Mouse (Mus musculus) heart, embryonic 15.5 days (tissue): ENCODE results near the gene Frmd4a. TPM values are rescaled to one million over a fixed set of nuclear protein-coding genes. Genes with fewer than 3 reads are reported as not detected.

Experiments used
- ATAC-seq: fragments of 200-750 bp; cut with Nextera tagmentation; replicated peaks from 2 replicates; pipeline ENCODE4 v1.8.0; 2017; ENCODE audit warnings: low read depth, moderate TSS enrichment; ENCODE audit not compliant: insufficient number of reproducible peaks, insufficient read depth, low FRiP score
- H3K27ac ChIP-seq: fragments of 300-500 bp; sonication (generic); 2 replicates; pipeline ENCODE4 v1.5.1; 2015; ENCODE audit warnings: mild to moderate bottlenecking, inconsistent platforms
- H3K27me3 ChIP-seq: fragments of 300-500 bp; sonication (generic); 2 replicates; pipeline ENCODE4 v1.6.1; 2015; ENCODE audit warnings: inconsistent platforms
- H3K36me3 ChIP-seq: fragments of 300-500 bp; sonication (generic); 2 replicates; pipeline ENCODE4 v1.6.1; 2015; ENCODE audit warnings: mild to moderate bottlenecking, inconsistent platforms
- H3K4me1 ChIP-seq: fragments of 300-500 bp; sonication (generic); replicated peaks from 2 replicates; pipeline ENCODE4 v1.6.1; 2015; ENCODE audit warnings: inconsistent platforms
- H3K4me2 ChIP-seq: fragments of 300-500 bp; sonication (generic); 2 replicates; pipeline ENCODE4 v1.6.1; 2015; ENCODE audit warnings: inconsistent platforms, mild to moderate bottlenecking, moderate library complexity
- H3K4me3 ChIP-seq: fragments of 300-500 bp; sonication (generic); 2 replicates; pipeline ENCODE4 v1.5.1; 2015; ENCODE audit warnings: mild to moderate bottlenecking, inconsistent platforms
- H3K9ac ChIP-seq: fragments of 300-500 bp; sonication (generic); 2 replicates; pipeline ENCODE4 v1.6.1; 2015; ENCODE audit warnings: mild to moderate bottlenecking, inconsistent platforms
- H3K9me3 ChIP-seq: fragments of 300-500 bp; sonication (generic); replicated peaks from 2 replicates; pipeline ENCODE4 v1.6.1; 2016; ENCODE audit warnings: inconsistent platforms
- WGBS: fragments of 180-500 bp; shearing (Covaris S2); methylation state at CpG from one replicate; pipeline ENCODE4 v1.1.7; 2015; ENCODE audit warnings: mixed read lengths; 5-methylcytosine and 5-hydroxymethylcytosine counted together
- polyA plus RNA-seq: library from polyadenylated mRNA; unstranded; fragments of >200 nt; fragmentation: Nextera tagmentation; extraction: Ambion mirVana; gene quantifications from 2 replicates; pipeline ENCODE4 v1.2.1, GENCODE M21; 2015

Gene Frmd4a
- polyA plus RNA-seq, 1 experiment from 2014 or later: 15.6 TPM

DNA sequence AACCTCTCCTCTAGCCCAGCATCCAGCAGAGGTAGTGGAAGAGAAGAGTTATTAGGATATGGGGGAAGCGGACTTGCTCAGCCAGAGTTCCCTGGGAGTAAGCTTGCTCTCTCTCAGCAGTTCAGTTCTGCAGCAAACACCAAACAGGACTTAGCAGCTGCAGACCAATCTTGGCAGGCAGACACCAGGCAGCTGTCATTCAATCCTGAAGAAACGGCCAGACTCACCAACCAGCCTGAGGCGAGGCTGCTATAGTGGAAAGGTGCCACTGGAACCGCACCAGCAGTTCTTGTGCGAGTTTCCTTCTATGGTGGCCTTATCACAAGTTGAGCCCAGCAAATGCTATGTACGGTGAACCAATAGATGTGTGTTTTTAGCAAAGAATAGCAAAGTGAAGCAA, 406.4 kb downstream of the Frmd4a start:
- Histone ChIP-seq H3K9ac (no peak overlapping the region), H3K27me3 (no peaks in the 10 kb centered on the region), H3K4me2 (no peak overlapping the region), H3K4me3 (no peak overlapping the region), H3K36me3 (no peaks in the 10 kb centered on the region), H3K27ac (no peak overlapping the region), H3K9me3 (no peaks in the 10 kb centered on the region), H3K4me1 (peaks cover 5% of the 10 kb centered on the region; the same call in 1 of the 2 replicates)
- ATAC-seq: no peak
- 69% methylated on average over 6 of the region's 6 CpGs for WGBS

- no peak for ATAC-seq
- WGBS: 42% methylated on average over 7 of the region's 7 CpGs
- Histone ChIP-seq H3K9ac (no peak overlapping the region), H3K4me2 (no peak overlapping the region), H3K4me3 (no peak overlapping the region), H3K27me3 (no peaks in the 10 kb centered on the region), H3K9me3 (no peaks in the 10 kb centered on the region), H3K4me1 (peaks cover 26% of the 10 kb centered on the region), H3K27ac (peak overlapping the region; percentile 59), H3K36me3 (no peaks in the 10 kb centered on the region)
These were observed 410.9 kb downstream of the Frmd4a start for GRCm38 (mm10) chr2:4428407-4428855.

- H3K9ac ChIP-seq: no peak overlapping the region
- peak overlapping the region; percentile 47 for H3K27ac ChIP-seq
- H3K4me3 ChIP-seq: no peak overlapping the region
- no peaks in the 10 kb centered on the region for H3K27me3 ChIP-seq
- 37% methylated on average over 4 of the region's 4 CpGs for WGBS
- no peak overlapping the region for H3K4me2 ChIP-seq
- no peaks in the 10 kb centered on the region for H3K9me3 ChIP-seq
- peaks cover 42% of the 10 kb centered on the region for H3K4me1 ChIP-seq
- H3K36me3 ChIP-seq: no peaks in the 10 kb centered on the region
- ATAC-seq: no peak
These were observed 415.6 kb downstream of the Frmd4a start for GRCm38 (mm10) chr2:4433119-4433518.

GRCm38 (mm10) chr2:4435051-4435450, 417.5 kb downstream of the Frmd4a start:
- Histone ChIP-seq H3K27ac (no peak overlapping the region), H3K9ac (no peak overlapping the region), H3K4me2 (no peak overlapping the region), H3K4me3 (no peak overlapping the region), H3K9me3 (no peaks in the 10 kb centered on the region), H3K4me1 (peaks cover 43% of the 10 kb centered on the region), H3K36me3 (no peaks in the 10 kb centered on the region), H3K27me3 (no peaks in the 10 kb centered on the region)
- WGBS: 60% methylated on average over 8 of the region's 8 CpGs
- ATAC-seq: no peak

GRCm38 (mm10) chr2:4436361-4437231, 419.1 kb downstream of the Frmd4a start:
- Histone ChIP-seq H3K4me1 (peaks cover 47% of the 10 kb centered on the region), H3K27ac (no peak overlapping the region), H3K4me3 (no peak overlapping the region), H3K9me3 (no peaks in the 10 kb centered on the region), H3K9ac (no peak overlapping the region), H3K27me3 (no peaks in the 10 kb centered on the region), H3K36me3 (no peaks in the 10 kb centered on the region), H3K4me2 (no peak overlapping the region)
- no peak for ATAC-seq
- WGBS: 70% methylated on average over 19 of the region's 19 CpGs

- Histone ChIP-seq H3K4me1 (peaks cover 31% of the 10 kb centered on the region), H3K27me3 (no peaks in the 10 kb centered on the region), H3K36me3 (no peaks in the 10 kb centered on the region), H3K4me3 (no peak overlapping the region), H3K9me3 (no peaks in the 10 kb centered on the region), H3K27ac (no peak overlapping the region), H3K4me2 (no peak overlapping the region), H3K9ac (no peak overlapping the region)
- no peak for ATAC-seq
- WGBS: 53% methylated on average over 7 of the region's 7 CpGs
These were observed 421.2 kb downstream of the Frmd4a start for GRCm38 (mm10) chr2:4438739-4439138.

- no peak overlapping the region for H3K4me2 ChIP-seq
- H3K9ac ChIP-seq: no peak overlapping the region
- no peaks in the 10 kb centered on the region for H3K27me3 ChIP-seq
- H3K4me1 ChIP-seq: peaks cover 21% of the 10 kb centered on the region
- no peak overlapping the region for H3K4me3 ChIP-seq
- 77% methylated on average over 4 of the region's 4 CpGs for WGBS
- no peak overlapping the region for H3K27ac ChIP-seq
- ATAC-seq: no peak
- H3K9me3 ChIP-seq: no peaks in the 10 kb centered on the region
- no peaks in the 10 kb centered on the region for H3K36me3 ChIP-seq
These were observed 422.4 kb downstream of the Frmd4a start for GRCm38 (mm10) chr2:4439909-4440308.

DNA sequence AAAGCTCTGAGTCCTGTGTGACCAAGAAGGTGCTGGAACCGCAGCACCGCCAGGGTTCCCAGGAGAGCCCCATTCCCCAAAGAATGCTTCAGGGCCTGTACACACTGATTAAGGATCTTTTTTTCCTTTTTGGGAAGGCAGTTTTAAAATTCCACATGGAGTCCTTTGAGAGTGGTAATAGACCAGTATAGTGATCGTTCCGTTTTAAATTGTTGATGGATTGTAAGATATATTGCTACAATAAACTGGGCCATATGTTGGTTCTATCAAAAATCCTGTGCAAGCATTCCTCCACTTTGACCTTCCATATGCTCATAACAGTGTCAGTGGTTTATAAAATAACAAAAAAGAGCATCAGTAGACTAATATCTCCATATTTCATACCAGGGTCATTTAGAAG, 424.3 kb downstream of the Frmd4a start:
- no peak for ATAC-seq
- WGBS: 94% methylated on average over 4 of the region's 4 CpGs
- Histone ChIP-seq H3K4me3 (no peak overlapping the region), H3K27me3 (no peaks in the 10 kb centered on the region), H3K9ac (no peak overlapping the region), H3K4me1 (peaks cover 34% of the 10 kb centered on the region), H3K4me2 (no peak overlapping the region), H3K36me3 (no peaks in the 10 kb centered on the region), H3K9me3 (no peaks in the 10 kb centered on the region), H3K27ac (no peak overlapping the region)

DNA sequence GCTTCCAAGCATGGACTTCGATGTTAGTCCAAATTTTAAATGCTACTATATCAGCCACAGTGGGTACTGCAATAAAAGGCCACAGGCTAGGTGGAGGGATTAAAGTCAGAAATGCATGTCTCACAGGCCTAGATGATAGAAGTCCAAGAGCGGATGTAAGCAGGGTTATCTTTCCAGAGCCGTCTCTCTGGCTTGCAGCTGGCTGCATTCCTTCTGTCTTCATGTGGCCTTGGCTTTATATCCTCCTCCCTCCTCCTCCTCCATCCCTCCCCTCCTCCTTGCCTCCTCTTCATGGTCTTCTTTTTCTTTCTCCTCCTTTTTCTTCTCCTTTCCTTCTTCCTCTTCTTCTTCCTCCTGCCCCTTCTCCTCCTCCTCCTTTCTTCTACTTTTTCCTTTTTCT, 427.2 kb downstream of the Frmd4a start:
- H3K9me3 ChIP-seq: no peaks in the 10 kb centered on the region
- no peak overlapping the region for H3K4me3 ChIP-seq
- no peak overlapping the region for H3K4me2 ChIP-seq
- H3K9ac ChIP-seq: no peak overlapping the region
- H3K36me3 ChIP-seq: no peaks in the 10 kb centered on the region
- H3K4me1 ChIP-seq: peaks cover 54% of the 10 kb centered on the region
- H3K27ac ChIP-seq: no peak overlapping the region
- no peaks in the 10 kb centered on the region for H3K27me3 ChIP-seq
- 65% methylated on average over 3 of the region's 3 CpGs for WGBS
- ATAC-seq: no peak

DNA sequence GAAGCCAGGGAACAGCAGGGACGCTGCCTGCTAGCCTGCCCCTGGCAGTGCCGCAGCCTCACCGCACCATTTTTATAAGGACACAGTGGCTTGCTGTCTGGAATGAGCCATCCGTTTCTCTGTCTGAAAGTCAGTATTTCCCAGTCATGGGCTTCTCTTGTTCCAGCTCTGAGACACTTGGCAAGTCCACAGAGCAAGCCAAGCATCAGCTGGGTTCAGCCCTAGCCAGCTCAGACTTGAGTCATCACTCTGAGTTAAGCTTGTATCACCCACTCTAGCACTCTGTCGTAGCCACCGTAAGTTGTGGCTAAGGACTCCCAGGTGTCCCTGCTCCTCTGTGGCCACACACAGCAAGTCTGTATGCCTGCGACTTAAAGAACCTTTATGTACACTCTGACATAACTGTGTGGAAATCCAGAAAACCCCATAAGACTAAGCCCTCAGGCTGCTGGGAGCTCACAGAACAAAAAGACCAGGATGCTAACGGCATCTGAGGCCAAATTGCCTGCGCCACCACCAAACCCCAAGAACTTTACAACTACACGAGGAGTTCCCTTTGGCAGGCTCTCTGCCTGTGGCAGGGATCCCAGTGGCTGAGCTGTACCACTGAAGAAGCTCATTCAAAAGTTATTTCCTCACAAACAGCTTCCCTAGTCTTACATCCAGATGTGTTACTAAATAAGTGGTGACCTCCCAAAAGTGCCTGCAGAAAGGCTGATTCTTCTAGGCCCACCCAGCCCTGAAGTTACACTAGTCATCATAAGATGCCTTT, 428.3 kb downstream of the Frmd4a start:
- no peak overlapping the region for H3K4me2 ChIP-seq
- WGBS: 60% methylated on average over 10 of the region's 10 CpGs
- 0 out of 2 replicates have a peak, but pooled peaks have one; percentile 12 for ATAC-seq
- H3K27ac ChIP-seq: peak overlapping the region; percentile 61
- H3K9me3 ChIP-seq: no peaks in the 10 kb centered on the region
- H3K4me1 ChIP-seq: peaks cover 53% of the 10 kb centered on the region
- H3K4me3 ChIP-seq: no peak overlapping the region
- H3K36me3 ChIP-seq: no peaks in the 10 kb centered on the region
- no peak overlapping the region for H3K9ac ChIP-seq
- no peaks in the 10 kb centered on the region for H3K27me3 ChIP-seq

DNA sequence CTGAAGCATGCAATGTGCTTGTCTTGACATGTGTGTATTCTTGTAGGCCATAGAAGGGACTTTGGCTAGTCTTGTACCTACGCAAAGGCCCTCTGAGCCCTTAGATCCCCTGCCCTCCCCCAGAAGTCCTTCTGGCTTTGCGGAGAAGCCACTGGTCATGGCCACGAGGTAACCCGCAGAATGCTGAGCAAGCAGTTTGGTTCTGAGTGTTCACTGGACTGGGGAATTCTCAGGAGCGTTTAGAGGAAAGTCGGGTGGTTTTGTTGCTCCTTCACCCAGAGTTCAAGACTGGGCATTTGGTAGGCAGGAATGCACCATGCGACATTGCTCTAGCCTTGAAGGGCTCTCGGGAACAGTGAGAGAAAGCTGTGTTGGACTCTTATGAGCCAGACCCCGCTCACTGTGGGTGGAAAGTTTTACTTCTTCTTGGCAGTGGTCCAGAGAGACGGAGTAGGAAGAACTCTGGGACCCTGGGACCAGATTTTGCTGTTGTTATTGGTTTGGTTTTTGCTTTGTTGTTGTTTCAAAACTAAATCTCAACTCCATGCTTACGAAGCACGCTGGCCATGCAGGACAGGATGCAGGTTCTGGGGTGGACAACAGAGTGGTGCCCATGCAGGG, 432.5 kb downstream of the Frmd4a start:
- no peaks in the 10 kb centered on the region for H3K9me3 ChIP-seq
- WGBS: 60% methylated on average over 12 of the region's 12 CpGs
- ATAC-seq: no peak; the same call in 1 of the 2 replicates
- peak overlapping the region; percentile 12; the same call in 1 of the 2 replicates for H3K27ac ChIP-seq
- no peak overlapping the region for H3K4me3 ChIP-seq
- no peaks in the 10 kb centered on the region for H3K27me3 ChIP-seq
- no peak overlapping the region for H3K4me2 ChIP-seq
- H3K9ac ChIP-seq: no peak overlapping the region
- no peaks in the 10 kb centered on the region for H3K36me3 ChIP-seq
- peaks cover 70% of the 10 kb centered on the region for H3K4me1 ChIP-seq
